Mouse (Mus musculus): Measurements from ENCODE around the gene Noc2l.

GRCm38 (mm10) chr4:156255078-156255839 is 19.4 kb downstream of the Noc2l start, which contains the start of gene Samd11:
- TF ChIP-seq CTCF (IDR thresholded peaks at IDR 0.05; ENCODE audit: insufficient read depth, low read length) (no peak), POLR2A (IDR thresholded peaks at IDR 0.05; ENCODE audit: borderline replicate concordance, extremely low read depth, low read depth, low read length) (no peak)

Measured in lung, adult 2 months (tissue).